Mouse (Mus musculus) left cerebral cortex, adult 8-10 months (tissue): ENCODE measurements around the gene Lmo1. TPM values are rescaled to one million over a fixed set of nuclear protein-coding genes. Genes with fewer than 3 reads are reported as not detected.
A peak's percentile ranks its signal among the peaks of the same experiment; 100 is the strongest.
"Not testable (repeated sequence)": the region's sequence is repeated elsewhere in the genome, so short reads cannot be mapped to it uniquely, and the experiment has no call there.

Source experiments
- DNase-seq, 2 experiments: peaks; one replicate each; pipeline ENCODE4 v3.0.0; 2022; ENCODE audit warnings: low spot score in 2 of 2
- total RNA-seq, 4 experiments: library from RNA; stranded (reverse); gene quantifications; 2 replicates each; pipeline ENCODE4 v1.2.4; 2022

Lmo1 gene
- total RNA-seq, 4 experiments from 2014 or later = 9.9 to 15.0 (median 11.5) TPM

- no peak for DNase-seq
These were observed 59.1 kb downstream of the Lmo1 start for GRCm38 (mm10) chr7:109115929-109116328.

GRCm38 (mm10) chr7:109115488-109115887 lies 59.5 kb downstream of the Lmo1 start:
- not testable (repeated sequence) for DNase-seq

- no peak for DNase-seq
These were observed 60.1 kb downstream of the Lmo1 start for GRCm38 (mm10) chr7:109114950-109115349.

- peak; percentile 9 to 72 for DNase-seq
These were observed 64.0 kb downstream of the Lmo1 start for GRCm38 (mm10) chr7:109111000-109111399.

- DNase-seq = no peak
These were observed 70.1 kb downstream of the Lmo1 start for GRCm38 (mm10) chr7:109104894-109105293.

- DNase-seq = no peak
These were observed 73.8 kb downstream of the Lmo1 start for GRCm38 (mm10) chr7:109101167-109101566.

- DNase-seq = no peak
These were observed 76.6 kb downstream of the Lmo1 start for GRCm38 (mm10) chr7:109098145-109099018.

- DNase-seq = no peak
These were observed 77.8 kb downstream of the Lmo1 start for GRCm38 (mm10) chr7:109097203-109097602.

GRCm38 (mm10) chr7:109096618-109097017 lies 78.4 kb downstream of the Lmo1 start:
- no peak for DNase-seq

- no peak for DNase-seq
These were observed 80.7 kb downstream of the Lmo1 start for GRCm38 (mm10) chr7:109094294-109094693.

- not testable (repeated sequence) for DNase-seq
These were observed 83.7 kb downstream of the Lmo1 start for GRCm38 (mm10) chr7:109091316-109091715.

Other genes starting within 250 kb of the Lmo1 start
- gene Nlrp10, start 245.0 kb downstream of the Lmo1 start, total RNA-seq = under 1 TPM; 0.33 to 0.57 (median 0.45) TPM
- gene Eif3f, start 240.8 kb downstream of the Lmo1 start, total RNA-seq = 100 to 1,000 TPM; 101 to 102 (median 101) TPM
- 100 to 1,000 TPM; 107 to 129 (median 115) TPM for gene Tub, start 224.9 kb downstream of the Lmo1 start, total RNA-seq
- 10 to 100 TPM; 66.2 to 71.1 (median 68.6) TPM for gene Ric3, start 91.9 kb downstream of the Lmo1 start, total RNA-seq